Mouse (Mus musculus) C2C12 (cell line): ENCODE data around the gene Gm12845.

ENCODE experiments used
- CTCF ChIP-seq: IDR thresholded peaks from one replicate; pipeline ENCODE4 v1.5.1; 2011; ENCODE audit not compliant: control insufficient read depth, insufficient read depth, insufficient read length
- MAX ChIP-seq: IDR thresholded peaks from one replicate; pipeline ENCODE4 v1.6.1; 2011; ENCODE audit warnings: mild to moderate bottlenecking, control low read depth

- TF ChIP-seq MAX, result no peak
- TF ChIP-seq CTCF, result no peak
Observed at GRCm38 (mm10) chr4:117713303-117714098, 10.7 kb upstream of the Gm12845 start.
